Mouse (Mus musculus) left cerebral cortex, adult 18-20 months (tissue): Measurements from ENCODE around the gene AC109138.7. TPM values are rescaled to one million over a fixed set of nuclear protein-coding genes. Genes with fewer than 3 reads are reported as not detected.

Experiments
- DNase-seq, 2 experiments: peaks; one replicate each; pipeline ENCODE4 v3.0.0; 2021 to 2022; ENCODE audit warnings: low spot score in 2 of 2, mixed read lengths in 1 of 2
- long read RNA-seq, 2 experiments: library from polyadenylated mRNA; stranded (forward); transcript quantifications; one replicate each; pipeline ENCODE4 v2.0.0; 2021
- total RNA-seq, 2 experiments: library from RNA; stranded (reverse); gene quantifications; 2 replicates each; pipeline ENCODE4 v1.2.3; 2021

Gene AC109138.7
- total RNA-seq: not detected
- long read RNA-seq, experiment 1, partial matches to known transcripts: 0 of 1 reads
- long read RNA-seq, experiment 1, other reads (novel, unspliced or antisense): 1 of 1 reads
- long read RNA-seq, experiment 2: 0 reads

- no peak for DNase-seq
These were observed at the start of gene AC109138.7, which contains the start of gene Clcf1 for GRCm38 (mm10) chr19:4214071-4214770. TSS of gene AC109138.7 (plus strand) at chr19:4214357. TSS of gene Clcf1 (plus strand) at chr19:4214238.

GRCm38 (mm10) chr19:4164721-4165120 is 49.4 kb upstream of the AC109138.7 start:
- no peak for DNase-seq

GRCm38 (mm10) chr19:4166678-4167476 is 47.3 kb upstream of the AC109138.7 start:
- DNase-seq: no peak

- DNase-seq: peak; percentile 100
These were observed 44.8 kb upstream of the AC109138.7 start for GRCm38 (mm10) chr19:4169378-4169784.

- DNase-seq: no peak
These were observed 44.3 kb upstream of the AC109138.7 start for GRCm38 (mm10) chr19:4169810-4170209.

- no peak for DNase-seq
These were observed 43.3 kb upstream of the AC109138.7 start for GRCm38 (mm10) chr19:4170723-4171392.

GRCm38 (mm10) chr19:4171393-4172290 is 42.5 kb upstream of the AC109138.7 start:
- no peak for DNase-seq

GRCm38 (mm10) chr19:4172925-4173324 is 41.2 kb upstream of the AC109138.7 start:
- no peak for DNase-seq

- DNase-seq: peak in 1 of 2 experiments; percentile 34
These were observed 38.7 kb upstream of the AC109138.7 start, which contains the start of gene Carns1 for GRCm38 (mm10) chr19:4175368-4175947. TSS of gene Carns1 (minus strand) at chr19:4175479.

- DNase-seq: no peak
These were observed 33.7 kb upstream of the AC109138.7 start for GRCm38 (mm10) chr19:4180411-4180810.

GRCm38 (mm10) chr19:4181892-4182291 is 32.3 kb upstream of the AC109138.7 start:
- peak; percentile 72 to 74 for DNase-seq

GRCm38 (mm10) chr19:4183689-4184088 is 30.5 kb upstream of the AC109138.7 start:
- no peak for DNase-seq

GRCm38 (mm10) chr19:4184976-4185975 is 28.9 kb upstream of the AC109138.7 start:
- no peak for DNase-seq

GRCm38 (mm10) chr19:4187303-4187702 is 26.9 kb upstream of the AC109138.7 start:
- DNase-seq: no peak

- DNase-seq: no peak
These were observed 25.0 kb upstream of the AC109138.7 start for GRCm38 (mm10) chr19:4189051-4189620.

GRCm38 (mm10) chr19:4190831-4191334 is 23.3 kb upstream of the AC109138.7 start, which contains the start of gene Tbc1d10c:
TSS of gene Tbc1d10c (minus strand) at chr19:4191284.
- DNase-seq: no peak

- peak; percentile 95 for DNase-seq
These were observed 22.5 kb upstream of the AC109138.7 start, which contains the start of gene Ppp1ca for GRCm38 (mm10) chr19:4191528-4192250. TSS of gene Ppp1ca (plus strand) at chr19:4192065.
